Comparison of ENCODE assay signal across 15 mouse cellular contexts in the genomic region with DNA sequence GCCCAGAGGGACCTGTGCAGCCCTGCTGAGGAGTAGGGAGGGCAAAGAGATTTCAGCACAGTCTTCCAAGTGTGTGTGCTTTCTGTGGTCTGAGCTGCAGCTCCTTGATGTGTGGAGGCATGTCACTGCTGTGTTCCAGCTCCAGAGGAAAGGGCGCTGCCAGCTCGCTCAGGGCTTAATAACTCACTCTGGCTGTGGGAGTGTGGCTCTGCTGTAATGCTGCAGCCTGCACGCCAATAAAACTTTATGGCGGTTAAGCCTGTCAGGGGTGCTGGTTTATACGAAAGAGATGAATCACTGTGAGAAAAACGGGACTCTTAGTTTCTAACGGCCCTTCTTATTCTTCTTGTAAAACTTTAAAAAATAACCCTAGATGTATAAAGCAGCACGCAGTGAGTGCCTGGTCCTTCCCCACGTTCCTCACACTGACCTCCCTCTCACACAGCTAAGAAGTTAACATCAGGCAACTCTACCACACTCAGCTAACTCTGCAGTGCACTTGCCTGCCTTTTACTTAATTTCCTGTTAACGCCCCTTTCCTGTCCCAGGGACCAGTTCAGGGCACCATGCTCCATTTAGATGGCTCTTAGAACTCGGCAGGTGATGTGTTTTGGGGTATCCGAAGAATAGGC. TPM values are rescaled to one million over a fixed set of nuclear protein-coding genes. Genes with fewer than 3 reads are reported as not detected.
A peak's percentile ranks its signal among the peaks of the same experiment; 100 is the strongest.
DNase-seq lines count a peak whose midpoint lies in the region; ATAC-seq and TF ChIP-seq lines count a peak whose summit lies in the region.
"Had no signal": no experiment of that assay in that cellular context is flagged by ENCODE, and none has a peak within 500 bp of the region (broad histone marks: within the 10 kb centered on the region; RNA-seq: fewer than 3 reads in every experiment).

No protein-coding gene starts in this region.

- H3K27me3 ChIP-seq in forebrain, embryonic 14.5 days (replicated peaks; ENCODE audit: control insufficient read depth, insufficient read depth, low read length) = no peaks in the 10 kb centered on the region
- H3K27me3 ChIP-seq in forebrain, postnatal 0 days (ENCODE audit: insufficient read depth, low read length) = no peaks in the 10 kb centered on the region
- 0 out of 2 replicates have a peak, but pooled peaks cover 11% of the 10 kb centered on the region for H3K27me3 ChIP-seq in midbrain, embryonic 12.5 days
- no peaks in the 10 kb centered on the region for H3K27me3 ChIP-seq in midbrain, embryonic 15.5 days (replicated peaks)
- H3K27me3 ChIP-seq in neural tube, embryonic 14.5 days (ENCODE audit: control insufficient read depth, insufficient read depth, low read length) = no peaks in the 10 kb centered on the region

- 62% methylated on average over 12 of the region's 12 CpGs for WGBS in forebrain, embryonic 14.5 days
- WGBS in forebrain, postnatal 0 days = 60% methylated on average over 12 of the region's 12 CpGs
- whole genome bisulfite sequencing in midbrain, embryonic 12.5 days = 68% methylated on average over 12 of the region's 12 CpGs
- WGBS in midbrain, embryonic 15.5 days = 64% methylated on average over 12 of the region's 12 CpGs
- whole genome bisulfite sequencing in neural tube, embryonic 14.5 days = 10% methylated on average over 12 of the region's 12 CpGs

- H3K4me1 ChIP-seq in forebrain, embryonic 14.5 days (ENCODE audit: control insufficient read depth, insufficient read depth, low read length) = peaks cover 48% of the 10 kb centered on the region
- peaks cover 27% of the 10 kb centered on the region; the same call in 1 of the 2 replicates for H3K4me1 ChIP-seq in forebrain, postnatal 0 days (ENCODE audit: insufficient read depth)
- H3K4me1 ChIP-seq in midbrain, embryonic 12.5 days = peaks cover 84% of the 10 kb centered on the region
- H3K4me1 ChIP-seq in midbrain, embryonic 15.5 days = peaks cover 73% of the 10 kb centered on the region
- H3K4me1 ChIP-seq in neural tube, embryonic 14.5 days (ENCODE audit: control insufficient read depth, insufficient read depth, low read length) = peaks cover 66% of the 10 kb centered on the region

- no peak overlapping the region for H3K4me3 ChIP-seq in forebrain, embryonic 14.5 days (ENCODE audit: low read depth, low read length)
- no peak overlapping the region for H3K4me3 ChIP-seq in forebrain, postnatal 0 days (ENCODE audit: low read depth, low read length)
- no peak overlapping the region for H3K4me3 ChIP-seq in midbrain, embryonic 12.5 days
- no peak overlapping the region for H3K4me3 ChIP-seq in midbrain, embryonic 15.5 days
- no peak overlapping the region for H3K4me3 ChIP-seq in neural tube, embryonic 14.5 days (ENCODE audit: low read depth, low read length)
- H3K4me3 ChIP-seq: erythroblast, embryonic 14.5 days had no signal

- no peak for DNase-seq in forebrain, embryonic 14.5 days (ENCODE audit: low spot score)
- no peak for DNase-seq in forebrain, postnatal 0 days
- DNase-seq in cerebellum, adult 11-12 months = no peak
- DNase-seq in ovary, postnatal 14 days (ENCODE audit: low spot score) = no peak
- DNase-seq: adrenal gland, postnatal 14 days; cerebellum, adult 2 months; heart, adult 18-20 months; kidney, adult 18-20 months; left cerebral cortex, postnatal 4 days; lung, postnatal 4 days had no signal

- no peak for TF ChIP-seq CTCF in forebrain, postnatal 0 days (IDR thresholded peaks at IDR 0.05; ENCODE audit: low read depth)

- no peaks in the 10 kb centered on the region for H3K36me3 ChIP-seq in forebrain, embryonic 14.5 days (ENCODE audit: control insufficient read depth, insufficient read depth, low read length)
- no peaks in the 10 kb centered on the region for H3K36me3 ChIP-seq in forebrain, postnatal 0 days (ENCODE audit: insufficient read depth)
- H3K36me3 ChIP-seq in midbrain, embryonic 12.5 days = no peaks in the 10 kb centered on the region
- no peaks in the 10 kb centered on the region for H3K36me3 ChIP-seq in midbrain, embryonic 15.5 days (replicated peaks)
- H3K36me3 ChIP-seq in neural tube, embryonic 14.5 days (ENCODE audit: control insufficient read depth, insufficient read depth, low read length) = no peaks in the 10 kb centered on the region

- no peak overlapping the region for H3K9ac ChIP-seq in forebrain, embryonic 14.5 days (ENCODE audit: low read length)
- H3K9ac ChIP-seq in forebrain, postnatal 0 days = no peak overlapping the region
- no peak overlapping the region for H3K9ac ChIP-seq in midbrain, embryonic 12.5 days (replicated peaks)
- no peak overlapping the region for H3K9ac ChIP-seq in midbrain, embryonic 15.5 days
- no peak overlapping the region for H3K9ac ChIP-seq in neural tube, embryonic 14.5 days (replicated peaks; ENCODE audit: low read depth, low read length)

- no peaks in the 10 kb centered on the region for H3K9me3 ChIP-seq in forebrain, embryonic 14.5 days (replicated peaks; ENCODE audit: control insufficient read depth, low read length)
- no peaks in the 10 kb centered on the region for H3K9me3 ChIP-seq in forebrain, postnatal 0 days (ENCODE audit: low read length)
- H3K9me3 ChIP-seq in midbrain, embryonic 12.5 days = no peaks in the 10 kb centered on the region
- no peaks in the 10 kb centered on the region for H3K9me3 ChIP-seq in midbrain, embryonic 15.5 days
- no peaks in the 10 kb centered on the region for H3K9me3 ChIP-seq in neural tube, embryonic 14.5 days (ENCODE audit: control insufficient read depth, low read length)

- H3K4me2 ChIP-seq in forebrain, embryonic 14.5 days (ENCODE audit: low read length) = no peak overlapping the region
- H3K4me2 ChIP-seq in forebrain, postnatal 0 days (ENCODE audit: low read depth) = no peak overlapping the region
- H3K4me2 ChIP-seq in midbrain, embryonic 12.5 days (replicated peaks) = no peak overlapping the region
- H3K4me2 ChIP-seq in midbrain, embryonic 15.5 days = no peak overlapping the region
- no peak overlapping the region for H3K4me2 ChIP-seq in neural tube, embryonic 14.5 days (ENCODE audit: low read depth, low read length)

- ATAC-seq in forebrain, embryonic 14.5 days = no peak
- no peak for ATAC-seq in forebrain, postnatal 0 days
- ATAC-seq in midbrain, embryonic 12.5 days (ENCODE audit: low FRiP score, low read depth) = no peak
- no peak for ATAC-seq in midbrain, embryonic 15.5 days (replicated peaks)
- ATAC-seq in hematopoietic stem cell, adult 5-6 weeks (replicated peaks in 1 of 2; ENCODE audit: insufficient read depth in 1 of 2, low FRiP score in 2 of 2, low TSS enrichment in 1 of 2, low read depth in 1 of 2, poor library complexity in 2 of 2, severe bottlenecking in 2 of 2) = peak; percentile 22 to 39; a peak in 2 of 4 replicates
- ATAC-seq in neural tube, embryonic 14.5 days (ENCODE audit: low read depth) = peak; percentile 53; the same call in 1 of the 2 replicates

- H3K27ac ChIP-seq in forebrain, embryonic 14.5 days (ENCODE audit: low read depth, low read length) = peak overlapping the region; percentile 14; the same call in 1 of the 2 replicates
- H3K27ac ChIP-seq in forebrain, postnatal 0 days (ENCODE audit: low read depth, low read length) = no peak overlapping the region
- peak overlapping the region; percentile 67; the same call in 1 of the 2 replicates for H3K27ac ChIP-seq in midbrain, embryonic 12.5 days (replicated peaks)
- H3K27ac ChIP-seq in midbrain, embryonic 15.5 days = no peak overlapping the region
- H3K27ac ChIP-seq in neural tube, embryonic 14.5 days (ENCODE audit: low read depth, low read length) = 0 out of 2 replicates have a peak overlapping the region, but pooled peaks have one; percentile 4

RNA-seq across cellular contexts. Expression of gene Wars, which starts 20.9 kb away (rescaled TPM):
- polyA plus RNA-seq in forebrain, embryonic 14.5 days (2014; fragmentation: Nextera tagmentation; extraction: Ambion mirVana) = 101 and 113 TPM in 2 replicates
- 91.6 and 92.5 TPM in 2 replicates for total RNA-seq in forebrain, postnatal 0 days (2014; rRNA removed)
- polyA plus RNA-seq in forebrain, postnatal 0 days (2015; fragmentation: Nextera tagmentation; extraction: Ambion mirVana) = 99.8 and 108 TPM in 2 replicates
- 124 TPM in 2 replicates for polyA plus RNA-seq in midbrain, embryonic 12.5 days (2016; fragmentation: Nextera tagmentation; extraction: Ambion mirVana)
- polyA plus RNA-seq in midbrain, embryonic 15.5 days (2015; fragmentation: Nextera tagmentation; extraction: Ambion mirVana) = 103 and 104 TPM in 2 replicates
- total RNA-seq in hematopoietic stem cell, adult 5-6 weeks (2017) = 46.2 and 55.8 TPM in 2 replicates
- polyA plus RNA-seq in neural tube, embryonic 14.5 days (2014; fragmentation: Nextera tagmentation; extraction: Ambion mirVana) = 102 and 110 TPM in 2 replicates

RNA-seq across cellular contexts. Expression of gene Wdr25, which starts 21.4 kb away (rescaled TPM):
- 3.5 and 3.7 TPM in 2 replicates for polyA plus RNA-seq in forebrain, embryonic 14.5 days (2014; fragmentation: Nextera tagmentation; extraction: Ambion mirVana)
- total RNA-seq in forebrain, postnatal 0 days (2014; rRNA removed) = 6.2 and 12.4 TPM in 2 replicates
- 4.6 and 5.3 TPM in 2 replicates for polyA plus RNA-seq in forebrain, postnatal 0 days (2015; fragmentation: Nextera tagmentation; extraction: Ambion mirVana)
- polyA plus RNA-seq in midbrain, embryonic 12.5 days (2016; fragmentation: Nextera tagmentation; extraction: Ambion mirVana) = 8.6 and 9.0 TPM in 2 replicates
- polyA plus RNA-seq in midbrain, embryonic 15.5 days (2015; fragmentation: Nextera tagmentation; extraction: Ambion mirVana) = 5.2 and 7.2 TPM in 2 replicates
- total RNA-seq in hematopoietic stem cell, adult 5-6 weeks (2017) = 7.6 and 11.5 TPM in 2 replicates
- 4.5 and 5.0 TPM in 2 replicates for polyA plus RNA-seq in neural tube, embryonic 14.5 days (2014; fragmentation: Nextera tagmentation; extraction: Ambion mirVana)

Comparison
In these comparisons a context has a peak if more than half of its experiments do, and no peak if none do; other contexts are left out.
1. H3K27ac ChIP-seq: peak in forebrain, embryonic 14.5 days (single experiment), midbrain, embryonic 12.5 days (single experiment) and neural tube, embryonic 14.5 days (single experiment); none in forebrain, postnatal 0 days (single experiment) and midbrain, embryonic 15.5 days (single experiment).
2. ATAC-seq: peak in hematopoietic stem cell, adult 5-6 weeks (2 of 2) and neural tube, embryonic 14.5 days (single experiment); none in forebrain, embryonic 14.5 days (single experiment), forebrain, postnatal 0 days (single experiment), midbrain, embryonic 12.5 days (single experiment) and midbrain, embryonic 15.5 days (single experiment).